Mouse (Mus musculus) forebrain, embryonic 12.5 days (tissue): ENCODE measurements around the gene Lrrc56. TPM values are rescaled to one million over a fixed set of nuclear protein-coding genes. Genes with fewer than 3 reads are reported as not detected.

Experiments used
- ATAC-seq: fragments of 200-750 bp; cut with Nextera tagmentation; 2 replicates; pipeline ENCODE4 v1.8.0; 2017; ENCODE audit warnings: moderate TSS enrichment; ENCODE audit not compliant: low FRiP score
- H3K27ac ChIP-seq: fragments of 300-500 bp; sonication (generic); 2 replicates; pipeline ENCODE4 v1.5.1; 2016; ENCODE audit warnings: mild to moderate bottlenecking
- H3K27me3 ChIP-seq: fragments of 300-500 bp; sonication (generic); 2 replicates; pipeline ENCODE4 v1.6.1; 2016; ENCODE audit warnings: mild to moderate bottlenecking
- H3K36me3 ChIP-seq: fragments of 300-500 bp; sonication (generic); replicated peaks from 2 replicates; pipeline ENCODE4 v1.6.1; 2016; ENCODE audit warnings: mild to moderate bottlenecking
- H3K4me1 ChIP-seq: fragments of 300-500 bp; sonication (generic); 2 replicates; pipeline ENCODE4 v1.6.1; 2016
- H3K4me2 ChIP-seq: fragments of 300-500 bp; sonication (generic); 2 replicates; pipeline ENCODE4 v1.6.1; 2016; ENCODE audit warnings: mild to moderate bottlenecking, moderate library complexity
- H3K4me3 ChIP-seq: fragments of 300-500 bp; sonication (generic); replicated peaks from 2 replicates; pipeline ENCODE4 v1.5.1; 2016; ENCODE audit warnings: mild to moderate bottlenecking
- H3K9ac ChIP-seq: fragments of 300-500 bp; sonication (generic); 2 replicates; pipeline ENCODE4 v1.6.1; 2016; ENCODE audit warnings: mild to moderate bottlenecking
- H3K9me3 ChIP-seq: fragments of 300-500 bp; sonication (generic); 2 replicates; pipeline ENCODE4 v1.6.1; 2016
- WGBS: fragments of 180-500 bp; shearing (Covaris S2); methylation state at CpG from one replicate; pipeline ENCODE4 v1.1.7; 2016; 5-methylcytosine and 5-hydroxymethylcytosine counted together
- polyA plus RNA-seq: library from polyadenylated mRNA; unstranded; fragments of >200 nt; fragmentation: Nextera tagmentation; extraction: Ambion mirVana; gene quantifications from 2 replicates; pipeline ENCODE4 v1.2.1, GENCODE M21; 2016

Gene Lrrc56
- polyA plus RNA-seq, 1 experiment from 2014 or later: 14.2 TPM

- no peak overlapping the region for H3K4me3 ChIP-seq
- H3K27ac ChIP-seq: no peak overlapping the region
- no peak overlapping the region for H3K9ac ChIP-seq
- WGBS: 80% methylated on average over 3 of the region's 3 CpGs
- ATAC-seq: no peak
- H3K4me2 ChIP-seq: no peak overlapping the region
- no peaks in the 10 kb centered on the region for H3K9me3 ChIP-seq
- H3K36me3 ChIP-seq: peaks cover 11% of the 10 kb centered on the region; the same call in 1 of the 2 replicates
- H3K27me3 ChIP-seq: no peaks in the 10 kb centered on the region
- H3K4me1 ChIP-seq: peaks cover 27% of the 10 kb centered on the region
Measured at GRCm38 (mm10) chr7:141213133-141213532, 19.2 kb downstream of the Lrrc56 start.

DNA sequence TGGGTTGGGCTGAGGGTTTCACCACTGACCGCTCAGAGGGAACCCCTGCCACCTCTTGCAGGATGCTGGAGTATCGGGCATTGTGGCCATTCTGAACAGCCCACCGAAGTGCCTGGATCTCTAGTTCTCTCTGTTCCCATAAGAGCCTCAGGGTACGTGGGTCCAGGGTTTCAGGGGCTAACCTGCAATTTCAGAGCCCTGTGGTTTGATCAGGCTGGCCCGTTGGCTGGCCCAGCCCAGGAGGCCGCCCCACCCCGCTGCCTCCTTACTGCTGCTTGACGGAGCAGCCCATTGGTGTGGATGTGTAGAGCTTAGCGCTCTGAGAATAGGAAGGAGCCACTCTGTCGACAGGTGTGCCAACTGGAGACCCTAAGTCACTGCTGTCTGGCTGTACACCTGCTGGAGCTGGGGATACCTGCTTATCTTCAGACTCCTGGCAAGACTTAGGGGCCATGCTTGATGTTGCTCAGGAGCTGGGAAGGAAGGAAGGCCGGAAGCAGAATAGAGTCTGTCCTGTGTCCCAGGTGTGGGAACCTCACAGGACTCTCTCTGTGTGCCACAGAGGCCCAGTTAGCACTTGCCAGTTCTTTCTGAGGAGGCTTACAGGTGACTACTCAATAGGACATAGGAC is 19.8 kb downstream of the Lrrc56 start, which contains the start of gene Lmntd2:
Lmntd2 (minus strand) TSS at position 476 of the 631 bp plus-strand sequence.
- 92% methylated on average over 11 of the region's 11 CpGs for WGBS
- Histone ChIP-seq H3K4me3 (peak within 1 kb of the TSS; percentile 69), H3K4me1 (peaks cover 27% of the 10 kb centered on the region), H3K36me3 (peaks cover 17% of the 10 kb centered on the region), H3K4me2 (peak within 1 kb of the TSS; percentile 96), H3K27ac (peak within 1 kb of the TSS; percentile 95), H3K27me3 (no peaks in the 10 kb centered on the region), H3K9me3 (no peaks in the 10 kb centered on the region), H3K9ac (peak within 1 kb of the TSS; percentile 75)
- ATAC-seq: no peak

GRCm38 (mm10) chr7:141214310-141214709 is 20.4 kb downstream of the Lrrc56 start:
- 75% methylated on average over 3 of the region's 3 CpGs for WGBS
- Histone ChIP-seq H3K9me3 (no peaks in the 10 kb centered on the region), H3K27me3 (no peaks in the 10 kb centered on the region), H3K27ac (peak overlapping the region; percentile 95; the same call in 1 of the 2 replicates), H3K36me3 (peaks cover 22% of the 10 kb centered on the region), H3K9ac (peak overlapping the region; percentile 75; the same call in 1 of the 2 replicates), H3K4me2 (peak overlapping the region; percentile 96), H3K4me1 (peaks cover 27% of the 10 kb centered on the region), H3K4me3 (no peak overlapping the region)
- ATAC-seq: no peak

DNA sequence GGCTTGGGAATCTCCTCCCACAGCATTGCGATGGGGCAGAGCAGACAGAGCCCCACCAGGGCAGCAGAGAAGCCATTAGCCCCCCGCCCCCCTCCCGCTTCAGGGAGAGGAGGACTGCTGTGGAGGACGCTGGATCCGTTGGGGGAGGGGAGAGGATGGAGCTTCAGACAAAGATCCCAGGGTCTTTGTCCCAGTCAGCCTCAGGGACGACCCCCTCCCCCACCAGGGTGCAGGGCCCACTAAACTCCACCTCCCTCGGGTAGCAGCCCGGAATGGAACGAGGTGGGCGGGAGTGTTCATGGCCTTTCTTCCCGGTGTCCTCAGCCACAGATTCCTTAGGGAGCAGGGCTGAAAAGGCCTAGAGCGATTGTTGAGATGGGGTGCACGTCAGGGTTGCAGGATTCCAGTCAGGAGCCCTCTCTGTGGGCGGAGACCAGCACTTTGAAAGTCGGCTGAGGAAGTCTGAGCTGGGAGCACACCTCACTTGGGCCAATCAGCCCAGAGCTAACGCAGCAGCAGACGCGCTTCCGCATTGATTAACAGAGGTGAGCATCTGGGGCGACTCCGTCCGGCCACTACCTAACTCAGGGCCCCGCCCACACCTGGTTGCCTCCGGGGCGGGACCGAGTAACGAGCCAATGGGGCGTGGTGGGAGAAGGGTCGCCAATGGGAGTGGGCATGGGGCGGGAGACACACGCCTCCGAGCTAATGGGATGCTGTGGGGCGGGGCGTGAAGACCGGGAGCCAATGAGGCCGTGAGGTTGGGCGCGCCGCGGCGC is 21.3 kb downstream of the Lrrc56 start, which contains the start of gene Rassf7:
Rassf7 (plus strand) TSS at position 760 of the 779 bp plus-strand sequence.
- peak; percentile 97 for ATAC-seq
- H3K9ac ChIP-seq: peak within 1 kb of the TSS; percentile 75
- H3K27me3 ChIP-seq: no peaks in the 10 kb centered on the region
- peaks cover 25% of the 10 kb centered on the region for H3K36me3 ChIP-seq
- H3K9me3 ChIP-seq: no peaks in the 10 kb centered on the region
- peak within 1 kb of the TSS; percentile 69 for H3K4me3 ChIP-seq
- H3K4me2 ChIP-seq: peak within 1 kb of the TSS; percentile 96
- peak within 1 kb of the TSS; percentile 95 for H3K27ac ChIP-seq
- under 1% methylated on average over 41 of the region's 41 CpGs for WGBS
- peaks cover 27% of the 10 kb centered on the region for H3K4me1 ChIP-seq

DNA sequence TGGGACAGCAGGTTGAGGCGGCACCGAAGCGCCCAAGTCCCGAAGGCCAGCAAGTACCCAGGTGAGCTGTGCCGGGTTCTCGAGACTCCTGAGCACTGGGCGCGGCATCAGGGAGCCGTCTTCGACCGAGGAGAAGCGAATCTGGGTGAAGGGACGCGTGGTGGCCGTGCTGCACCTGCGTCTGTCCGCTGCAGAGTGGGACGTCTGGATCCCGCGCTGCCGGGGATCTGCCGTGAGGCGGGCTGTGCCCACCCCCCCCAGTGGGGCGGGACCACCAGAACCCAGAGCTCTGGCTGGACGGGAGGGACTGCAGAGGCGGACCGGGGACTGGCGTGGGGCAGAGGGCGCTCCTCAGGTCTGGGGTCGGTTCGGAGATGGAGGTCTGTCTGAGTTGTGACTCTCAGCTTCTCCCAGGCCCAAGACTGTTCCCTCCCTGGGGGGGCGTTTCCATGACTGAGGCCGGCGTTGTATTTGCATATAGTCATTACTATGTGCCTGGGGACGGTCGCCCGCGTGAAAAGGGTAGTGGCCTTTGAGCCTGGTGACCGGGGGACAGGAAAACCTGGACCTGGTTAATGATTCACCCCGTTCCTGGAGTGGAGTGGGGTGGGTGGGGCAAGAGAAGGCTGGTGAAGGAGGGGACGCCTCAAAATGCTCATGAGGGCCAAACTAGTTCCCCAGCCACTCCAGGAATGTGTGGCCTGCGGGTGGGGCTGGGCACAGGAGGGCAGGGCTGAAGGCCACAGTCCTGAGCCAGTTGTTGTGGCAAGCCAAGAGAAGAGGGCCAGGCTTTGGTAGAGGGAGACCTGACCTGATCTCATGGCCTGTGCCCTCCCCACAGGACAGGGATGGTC is 22.1 kb downstream of the Lrrc56 start:
- 1% methylated on average over 42 of the region's 42 CpGs for WGBS
- Histone ChIP-seq H3K27me3 (no peaks in the 10 kb centered on the region), H3K4me2 (peak overlapping the region; percentile 96), H3K9ac (peak overlapping the region; percentile 75), H3K4me3 (peak overlapping the region; percentile 69), H3K4me1 (peaks cover 35% of the 10 kb centered on the region), H3K27ac (peak overlapping the region; percentile 95), H3K9me3 (no peaks in the 10 kb centered on the region), H3K36me3 (peaks cover 25% of the 10 kb centered on the region)
- ATAC-seq: peak; percentile 67; the same call in 1 of the 2 replicates

GRCm38 (mm10) chr7:141216894-141217293 is 22.9 kb downstream of the Lrrc56 start:
- H3K9ac ChIP-seq: peak overlapping the region; percentile 75; the same call in 1 of the 2 replicates
- H3K4me1 ChIP-seq: peaks cover 40% of the 10 kb centered on the region

DNA sequence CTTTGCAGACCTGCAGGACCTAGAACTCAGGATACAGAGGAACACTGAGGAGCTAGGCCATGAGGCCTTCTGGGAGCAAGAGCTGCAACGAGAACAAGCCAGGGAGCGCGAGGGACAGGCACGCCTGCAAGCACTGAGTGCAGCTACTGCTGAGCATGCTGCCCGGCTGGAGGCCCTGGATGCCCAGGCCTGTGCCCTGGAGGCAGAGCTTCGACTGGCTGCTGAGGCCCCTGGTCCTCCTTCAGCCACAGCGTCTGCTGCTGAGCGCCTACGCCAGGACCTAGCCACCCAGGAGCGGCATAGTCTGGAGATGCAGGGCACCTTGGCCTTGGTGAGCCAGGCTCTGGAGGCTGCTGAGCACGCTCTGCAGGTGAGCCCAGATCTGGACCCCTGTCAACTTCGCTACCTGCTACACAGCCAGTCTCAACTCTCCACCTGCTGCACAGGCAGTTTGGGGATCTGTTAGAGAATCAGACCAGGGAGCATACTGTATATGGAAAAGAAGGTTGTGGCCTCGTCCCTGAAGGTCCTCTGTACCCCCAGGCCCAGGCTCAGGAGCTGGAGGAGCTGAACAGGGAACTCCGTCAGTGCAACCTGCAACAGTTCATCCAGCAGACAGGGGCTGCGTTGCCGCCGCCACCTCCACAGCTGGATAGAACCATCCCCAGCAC is 23.5 kb downstream of the Lrrc56 start:
- ATAC-seq: no peak
- Histone ChIP-seq H3K4me2 (no peak overlapping the region; the same call in 1 of the 2 replicates), H3K9me3 (no peaks in the 10 kb centered on the region), H3K27me3 (no peaks in the 10 kb centered on the region), H3K27ac (no peak overlapping the region), H3K4me3 (0 out of 2 replicates have a peak overlapping the region, but pooled peaks have one; percentile 69), H3K4me1 (peaks cover 46% of the 10 kb centered on the region), H3K9ac (0 out of 2 replicates have a peak overlapping the region, but pooled peaks have one; percentile 75), H3K36me3 (peaks cover 25% of the 10 kb centered on the region)
- whole genome bisulfite sequencing: 93% methylated on average over 17 of the region's 17 CpGs

More at GRCm38 (mm10) chr7:141216894-141217293, 22.9 kb downstream of the Lrrc56 start:
- Histone ChIP-seq H3K27ac (no peak overlapping the region), H3K36me3 (peaks cover 25% of the 10 kb centered on the region), H3K4me2 (peak overlapping the region; percentile 96), H3K9me3 (no peaks in the 10 kb centered on the region), H3K4me3 (peak overlapping the region; percentile 69; the same call in 1 of the 2 replicates), H3K27me3 (no peaks in the 10 kb centered on the region)
- WGBS: 89% methylated on average over 11 of the region's 11 CpGs
- no peak for ATAC-seq

GRCm38 (mm10) chr7:141218141-141218540 is 24.2 kb downstream of the Lrrc56 start:
- H3K4me1 ChIP-seq: peaks cover 50% of the 10 kb centered on the region

DNA sequence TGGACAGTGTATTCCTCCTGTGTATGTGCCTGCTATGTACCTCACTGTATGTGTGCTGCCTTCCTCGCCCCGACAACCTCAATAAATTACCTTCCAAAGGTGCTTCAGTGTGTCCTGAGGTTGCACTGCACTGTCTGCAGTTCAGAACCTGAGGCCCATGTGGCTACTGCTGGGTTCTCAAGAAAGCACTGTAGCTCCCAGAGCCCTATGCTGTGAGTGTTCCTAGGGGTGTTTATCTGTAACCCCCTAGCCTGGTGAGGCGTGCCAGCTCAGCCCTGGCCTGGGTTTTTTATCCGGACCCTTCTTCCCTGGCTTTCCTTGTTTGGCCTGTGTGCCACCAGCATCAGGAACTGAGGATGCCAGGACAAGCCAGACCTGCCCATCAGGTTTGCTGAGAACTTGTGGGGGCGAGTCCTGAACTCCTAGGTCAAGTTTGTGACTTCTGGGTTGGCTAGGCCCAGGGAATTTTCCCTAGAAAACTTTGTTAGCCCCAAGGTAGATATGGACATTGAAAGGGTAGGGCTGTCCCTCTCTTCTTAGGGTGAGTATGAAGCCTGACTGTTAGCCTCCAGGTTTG is 24.7 kb downstream of the Lrrc56 start:
- Histone ChIP-seq H3K27ac (no peak overlapping the region), H3K4me2 (no peak overlapping the region), H3K27me3 (no peaks in the 10 kb centered on the region), H3K9me3 (no peaks in the 10 kb centered on the region), H3K36me3 (peaks cover 25% of the 10 kb centered on the region), H3K4me1 (peaks cover 50% of the 10 kb centered on the region), H3K9ac (no peak overlapping the region), H3K4me3 (no peak overlapping the region)
- no peak for ATAC-seq
- WGBS: 91% methylated on average over 5 of the region's 5 CpGs

More at GRCm38 (mm10) chr7:141218141-141218540, 24.2 kb downstream of the Lrrc56 start:
- 86% methylated on average over 3 of the region's 3 CpGs for WGBS
- Histone ChIP-seq H3K9me3 (no peaks in the 10 kb centered on the region), H3K27ac (no peak overlapping the region), H3K9ac (no peak overlapping the region; the same call in 1 of the 2 replicates), H3K36me3 (peaks cover 25% of the 10 kb centered on the region), H3K4me2 (no peak overlapping the region), H3K4me3 (no peak overlapping the region), H3K27me3 (no peaks in the 10 kb centered on the region)
- no peak for ATAC-seq

DNA sequence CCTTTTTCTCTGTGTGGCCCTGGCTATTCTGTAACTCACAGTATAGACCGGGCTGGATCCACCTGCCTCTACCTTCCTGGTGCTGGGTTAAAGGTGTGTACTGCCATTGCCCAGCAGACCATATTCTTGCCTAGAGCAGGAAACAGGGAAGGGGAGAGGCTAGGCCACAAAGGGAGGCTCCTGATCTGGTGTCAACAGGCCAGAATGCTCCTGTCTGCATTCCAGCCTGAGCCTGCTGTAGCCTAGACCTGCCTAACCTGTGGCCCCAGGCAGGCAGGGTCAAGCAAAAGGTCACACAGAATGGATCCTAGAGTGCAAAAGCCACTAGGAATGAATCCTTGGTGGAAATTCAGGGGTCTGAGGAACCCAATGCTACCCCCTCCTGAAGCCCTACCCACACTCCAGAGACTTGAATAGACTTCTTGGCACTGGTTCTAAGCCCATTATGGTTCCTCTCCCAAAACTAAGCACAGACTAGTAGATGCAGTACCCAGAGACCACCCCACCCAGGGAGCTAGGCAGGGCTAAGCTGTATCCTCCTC is 25.7 kb downstream of the Lrrc56 start:
- no peaks in the 10 kb centered on the region for H3K9me3 ChIP-seq
- peaks cover 45% of the 10 kb centered on the region for H3K4me1 ChIP-seq
- H3K27ac ChIP-seq: peak overlapping the region; percentile 31; the same call in 1 of the 2 replicates
- 93% methylated on average over 1 of the region's 1 CpGs for WGBS
- no peak overlapping the region for H3K4me2 ChIP-seq
- H3K4me3 ChIP-seq: no peak overlapping the region
- no peaks in the 10 kb centered on the region for H3K27me3 ChIP-seq
- no peak for ATAC-seq
- H3K9ac ChIP-seq: no peak overlapping the region
- peaks cover 25% of the 10 kb centered on the region for H3K36me3 ChIP-seq

DNA sequence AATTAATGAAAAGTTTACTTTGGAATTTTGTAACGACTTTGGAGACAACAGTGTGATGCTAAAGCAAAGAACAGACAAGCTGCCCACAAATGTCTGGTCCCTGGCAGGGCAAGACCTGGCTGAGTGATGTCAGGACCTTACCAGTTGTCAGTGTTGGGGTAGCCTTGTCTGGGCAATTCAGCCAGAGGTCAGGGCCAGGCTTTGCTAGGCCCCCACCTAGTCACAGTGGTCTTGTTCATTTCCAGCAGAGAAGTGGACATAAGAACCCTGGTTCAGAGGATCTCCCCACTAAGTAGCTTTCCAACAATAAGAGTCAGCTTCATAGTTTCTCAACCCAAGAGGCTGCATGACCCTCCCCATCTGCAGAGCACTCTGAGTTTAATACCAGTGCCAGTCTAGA is 26.4 kb downstream of the Lrrc56 start:
- H3K36me3 ChIP-seq: peaks cover 25% of the 10 kb centered on the region
- H3K27me3 ChIP-seq: no peaks in the 10 kb centered on the region
- WGBS: 80% methylated on average over 1 of the region's 1 CpGs
- no peak overlapping the region for H3K4me3 ChIP-seq
- no peak for ATAC-seq
- peaks cover 39% of the 10 kb centered on the region for H3K4me1 ChIP-seq
- H3K4me2 ChIP-seq: peak overlapping the region; percentile 85
- no peaks in the 10 kb centered on the region for H3K9me3 ChIP-seq
- H3K9ac ChIP-seq: 0 out of 2 replicates have a peak overlapping the region, but pooled peaks have one; percentile 67
- no peak overlapping the region for H3K27ac ChIP-seq
